Mouse (Mus musculus) brain, embryonic 14.5 days (tissue): ENCODE results near the gene Siah2. TPM values are rescaled to one million over a fixed set of nuclear protein-coding genes. Genes with fewer than 3 reads are reported as not detected.

Experiments
- DNase-seq: peaks from one replicate; pipeline ENCODE4 v3.0.0-alpha.2; 2011; ENCODE audit warnings: low read depth
- CTCF ChIP-seq: fragments of 200-500 bp; IDR thresholded peaks from 2 replicates; pipeline ENCODE4 v1.5.1; 2012; ENCODE audit warnings: inconsistent platforms, mild to moderate bottlenecking, moderate library complexity, borderline replicate concordance; ENCODE audit not compliant: insufficient read depth, insufficient read length; ENCODE audit errors: extremely low read depth
- POLR2A ChIP-seq: fragments of 200-500 bp; IDR thresholded peaks from 2 replicates; pipeline ENCODE4 v1.6.1; 2012; ENCODE audit warnings: mild to moderate bottlenecking, inconsistent platforms, borderline replicate concordance; ENCODE audit not compliant: poor library complexity, insufficient read depth, insufficient read length, severe bottlenecking; ENCODE audit errors: extremely low read depth
- polyA plus RNA-seq: library from polyadenylated mRNA; depleted of rRNA; stranded (reverse); fragments of >200 nt; gene quantifications from 2 replicates; pipeline ENCODE4 v1.2.3, GENCODE M21; 2012; rRNA removed

Gene Siah2
- 11.1 and 16.2 TPM in 2 replicates for polyA plus RNA-seq

GRCm38 (mm10) chr3:58691997-58692721, at the start of gene Siah2:
Siah2 (minus strand) TSS chr3:58692400.
- peak; percentile 97 for DNase-seq
- TF ChIP-seq CTCF (no peak; the same call in 1 of the 2 replicates), POLR2A (peak; percentile 76)

GRCm38 (mm10) chr3:58739536-58739935, 47.3 kb upstream of the Siah2 start:
- DNase-seq, result no peak
- TF ChIP-seq CTCF (no peak), POLR2A (no peak)

GRCm38 (mm10) chr3:58738346-58739089, 46.3 kb upstream of the Siah2 start:
- no peak for TF ChIP-seq POLR2A
- no peak for TF ChIP-seq CTCF
- peak; percentile 39 for DNase-seq

GRCm38 (mm10) chr3:58731520-58731919, 39.3 kb upstream of the Siah2 start:
- no peak for TF ChIP-seq POLR2A
- no peak for TF ChIP-seq CTCF
- DNase-seq, result peak; percentile 14

- TF ChIP-seq CTCF (no peak), POLR2A (no peak)
- DNase-seq, result no peak
These were observed 38.4 kb upstream of the Siah2 start for GRCm38 (mm10) chr3:58730580-58730979.

- DNase-seq, result peak; percentile 77
- TF ChIP-seq POLR2A, result no peak
- no peak for TF ChIP-seq CTCF
These were observed 37.3 kb upstream of the Siah2 start for GRCm38 (mm10) chr3:58729549-58729948.

- DNase-seq, result no peak
- no peak for TF ChIP-seq CTCF
- TF ChIP-seq POLR2A, result no peak
These were observed 35.4 kb upstream of the Siah2 start for GRCm38 (mm10) chr3:58727601-58728000.

- TF ChIP-seq CTCF (peak; percentile 67; the same call in 1 of the 2 replicates), POLR2A (no peak)
- peak; percentile 62 for DNase-seq
These were observed 34.8 kb upstream of the Siah2 start for GRCm38 (mm10) chr3:58727012-58727411.

- no peak for DNase-seq
- TF ChIP-seq POLR2A, result no peak
These were observed 34.2 kb upstream of the Siah2 start for GRCm38 (mm10) chr3:58726374-58726773.

- DNase-seq, result no peak
- no peak for TF ChIP-seq CTCF
- no peak for TF ChIP-seq POLR2A
These were observed 32.6 kb upstream of the Siah2 start for GRCm38 (mm10) chr3:58724815-58725214.

- DNase-seq, result no peak
- no peak for TF ChIP-seq CTCF
- no peak for TF ChIP-seq POLR2A
These were observed 31.5 kb upstream of the Siah2 start for GRCm38 (mm10) chr3:58723656-58724055.
